Mouse (Mus musculus): ENCODE results near the gene Cep97. TPM values are rescaled to one million over a fixed set of nuclear protein-coding genes. Genes with fewer than 3 reads are reported as not detected.
"Not testable (repeated sequence)": the region's sequence is repeated elsewhere in the genome, so short reads cannot be mapped to it uniquely, and the experiment has no call there.

Cep97 gene
- polyA plus RNA-seq, 1 experiment = 4.7 TPM

- H3K79me3 ChIP-seq (ENCODE audit: low read depth) = no peaks in the 10 kb centered on the region
- no peaks in the 10 kb centered on the region for H3K36me3 ChIP-seq (ENCODE audit: control insufficient read depth, insufficient read depth)
- TF ChIP-seq MYOD1 (IDR thresholded peaks at IDR 0.05; ENCODE audit: control insufficient read depth, insufficient read length, low read depth) = no peak
- no peak for TF ChIP-seq MAX (IDR thresholded peaks at IDR 0.05)
- TF ChIP-seq CEBPB (IDR thresholded peaks at IDR 0.05; ENCODE audit: low read depth) = no peak
- no peak for TF ChIP-seq FOSL1 (IDR thresholded peaks at IDR 0.05; ENCODE audit: insufficient read depth, low read length, poor library complexity, severe bottlenecking)
- TF ChIP-seq MYOG (IDR thresholded peaks at IDR 0.05; ENCODE audit: control insufficient read depth, extremely low read depth, insufficient read length) = no peak
- TF ChIP-seq USF1 (IDR thresholded peaks at IDR 0.05; ENCODE audit: low read depth) = no peak
- TF ChIP-seq CTCF (IDR thresholded peaks at IDR 0.05; ENCODE audit: control insufficient read depth, insufficient read depth, insufficient read length) = no peak
- H3ac ChIP-seq (ENCODE audit: control insufficient read depth, insufficient read length, low read depth) = no peak overlapping the region
- no peak overlapping the region for H3K4me3 ChIP-seq (ENCODE audit: insufficient read depth, poor library complexity, severe bottlenecking)
- H3K27me3 ChIP-seq (ENCODE audit: control insufficient read depth, insufficient read depth, insufficient read length) = no peaks in the 10 kb centered on the region
- H3K79me2 ChIP-seq (ENCODE audit: control insufficient read depth, insufficient read depth) = no peaks in the 10 kb centered on the region
Measured at GRCm38 (mm10) chr16:55876025-55876424, 58.6 kb downstream of the Cep97 start.

- TF ChIP-seq CTCF (IDR thresholded peaks at IDR 0.05; ENCODE audit: control insufficient read depth, insufficient read depth, insufficient read length) (no peak), CEBPB (IDR thresholded peaks at IDR 0.05; ENCODE audit: low read depth) (no peak), MYOD1 (IDR thresholded peaks at IDR 0.05; ENCODE audit: control insufficient read depth, insufficient read length, low read depth) (no peak), USF1 (IDR thresholded peaks at IDR 0.05; ENCODE audit: low read depth) (no peak), MAX (IDR thresholded peaks at IDR 0.05) (no peak), MYOG (IDR thresholded peaks at IDR 0.05; ENCODE audit: control insufficient read depth, extremely low read depth, insufficient read length) (no peak)
Measured at GRCm38 (mm10) chr16:55863832-55864231, 70.8 kb downstream of the Cep97 start.

GRCm38 (mm10) chr16:55863149-55863815 is 71.4 kb downstream of the Cep97 start:
- Histone ChIP-seq H3ac (ENCODE audit: control insufficient read depth, insufficient read length, low read depth) (no peak overlapping the region), H3K36me3 (ENCODE audit: control insufficient read depth, insufficient read depth) (peaks cover 11% of the 10 kb centered on the region), H3K27me3 (ENCODE audit: control insufficient read depth, insufficient read depth, insufficient read length) (no peaks in the 10 kb centered on the region), H3K79me2 (ENCODE audit: control insufficient read depth, insufficient read depth) (no peaks in the 10 kb centered on the region), H3K4me3 (ENCODE audit: insufficient read depth, poor library complexity, severe bottlenecking) (no peak overlapping the region), H3K79me3 (ENCODE audit: low read depth) (no peaks in the 10 kb centered on the region)
- TF ChIP-seq USF1 (IDR thresholded peaks at IDR 0.05; ENCODE audit: low read depth) = no peak
- TF ChIP-seq MYOG (IDR thresholded peaks at IDR 0.05; ENCODE audit: control insufficient read depth, extremely low read depth, insufficient read length) = no peak
- TF ChIP-seq CEBPB (IDR thresholded peaks at IDR 0.05; ENCODE audit: low read depth) = no peak
- TF ChIP-seq CTCF (IDR thresholded peaks at IDR 0.05; ENCODE audit: control insufficient read depth, insufficient read depth, insufficient read length) = peak; percentile 80
- TF ChIP-seq MAX (IDR thresholded peaks at IDR 0.05) = peak; percentile 23
- no peak for TF ChIP-seq FOSL1 (IDR thresholded peaks at IDR 0.05; ENCODE audit: insufficient read depth, low read length, poor library complexity, severe bottlenecking)

More at GRCm38 (mm10) chr16:55863832-55864231, 70.8 kb downstream of the Cep97 start:
- Histone ChIP-seq H3K79me3 (ENCODE audit: low read depth) (no peaks in the 10 kb centered on the region), H3K27me3 (ENCODE audit: control insufficient read depth, insufficient read depth, insufficient read length) (no peaks in the 10 kb centered on the region), H3ac (ENCODE audit: control insufficient read depth, insufficient read length, low read depth) (no peak overlapping the region), H3K36me3 (ENCODE audit: control insufficient read depth, insufficient read depth) (peaks cover 9% of the 10 kb centered on the region), H3K79me2 (ENCODE audit: control insufficient read depth, insufficient read depth) (no peaks in the 10 kb centered on the region), H3K4me3 (ENCODE audit: insufficient read depth, poor library complexity, severe bottlenecking) (no peak overlapping the region)

GRCm38 (mm10) chr16:55861104-55861503 is 73.6 kb downstream of the Cep97 start:
- H3ac ChIP-seq (ENCODE audit: control insufficient read depth, insufficient read length, low read depth) = no peak overlapping the region
- TF ChIP-seq FOSL1 (IDR thresholded peaks at IDR 0.05; ENCODE audit: insufficient read depth, low read length, poor library complexity, severe bottlenecking) (no peak), MYOD1 (IDR thresholded peaks at IDR 0.05; ENCODE audit: control insufficient read depth, insufficient read length, low read depth) (no peak)
- H3K79me2 ChIP-seq (ENCODE audit: control insufficient read depth, insufficient read depth) = no peaks in the 10 kb centered on the region
- no peaks in the 10 kb centered on the region for H3K27me3 ChIP-seq (ENCODE audit: control insufficient read depth, insufficient read depth, insufficient read length)
- no peak overlapping the region for H3K4me3 ChIP-seq (ENCODE audit: insufficient read depth, poor library complexity, severe bottlenecking)
- H3K79me3 ChIP-seq (ENCODE audit: low read depth) = no peaks in the 10 kb centered on the region
- H3K36me3 ChIP-seq (ENCODE audit: control insufficient read depth, insufficient read depth) = peaks cover 14% of the 10 kb centered on the region

- not testable (repeated sequence) for H3K27me3 ChIP-seq (ENCODE audit: control insufficient read depth, insufficient read depth, insufficient read length); H3K4me3 ChIP-seq (ENCODE audit: insufficient read depth, poor library complexity, severe bottlenecking); H3K79me2 ChIP-seq (ENCODE audit: control insufficient read depth, insufficient read depth); H3ac ChIP-seq (ENCODE audit: control insufficient read depth, insufficient read length, low read depth); H3K79me3 ChIP-seq (ENCODE audit: low read depth)
- peaks cover 11% of the 10 kb centered on the region for H3K36me3 ChIP-seq (ENCODE audit: control insufficient read depth, insufficient read depth)
Measured at GRCm38 (mm10) chr16:55859421-55859820, 75.2 kb downstream of the Cep97 start.

GRCm38 (mm10) chr16:55858465-55858864 is 76.2 kb downstream of the Cep97 start:
- H3K36me3 ChIP-seq (ENCODE audit: control insufficient read depth, insufficient read depth) = peaks cover 11% of the 10 kb centered on the region
- no peak overlapping the region for H3K4me3 ChIP-seq (ENCODE audit: insufficient read depth, poor library complexity, severe bottlenecking)
- no peaks in the 10 kb centered on the region for H3K27me3 ChIP-seq (ENCODE audit: control insufficient read depth, insufficient read depth, insufficient read length)
- H3K79me3 ChIP-seq (ENCODE audit: low read depth) = no peaks in the 10 kb centered on the region
- TF ChIP-seq CEBPB (IDR thresholded peaks at IDR 0.05; ENCODE audit: low read depth) (no peak), CTCF (IDR thresholded peaks at IDR 0.05; ENCODE audit: control insufficient read depth, insufficient read depth, insufficient read length) (peak; percentile 75)
- no peaks in the 10 kb centered on the region for H3K79me2 ChIP-seq (ENCODE audit: control insufficient read depth, insufficient read depth)
- H3ac ChIP-seq (ENCODE audit: control insufficient read depth, insufficient read length, low read depth) = no peak overlapping the region

Measured in C2C12 (cell line).